Mouse (Mus musculus) cerebellum, adult 8-10 months (tissue): ENCODE data around the gene 9130213A22Rik.

Experiments used
- DNase-seq: peaks from one replicate; pipeline ENCODE4 v3.0.0; 2022

9130213A22Rik gene

DNA sequence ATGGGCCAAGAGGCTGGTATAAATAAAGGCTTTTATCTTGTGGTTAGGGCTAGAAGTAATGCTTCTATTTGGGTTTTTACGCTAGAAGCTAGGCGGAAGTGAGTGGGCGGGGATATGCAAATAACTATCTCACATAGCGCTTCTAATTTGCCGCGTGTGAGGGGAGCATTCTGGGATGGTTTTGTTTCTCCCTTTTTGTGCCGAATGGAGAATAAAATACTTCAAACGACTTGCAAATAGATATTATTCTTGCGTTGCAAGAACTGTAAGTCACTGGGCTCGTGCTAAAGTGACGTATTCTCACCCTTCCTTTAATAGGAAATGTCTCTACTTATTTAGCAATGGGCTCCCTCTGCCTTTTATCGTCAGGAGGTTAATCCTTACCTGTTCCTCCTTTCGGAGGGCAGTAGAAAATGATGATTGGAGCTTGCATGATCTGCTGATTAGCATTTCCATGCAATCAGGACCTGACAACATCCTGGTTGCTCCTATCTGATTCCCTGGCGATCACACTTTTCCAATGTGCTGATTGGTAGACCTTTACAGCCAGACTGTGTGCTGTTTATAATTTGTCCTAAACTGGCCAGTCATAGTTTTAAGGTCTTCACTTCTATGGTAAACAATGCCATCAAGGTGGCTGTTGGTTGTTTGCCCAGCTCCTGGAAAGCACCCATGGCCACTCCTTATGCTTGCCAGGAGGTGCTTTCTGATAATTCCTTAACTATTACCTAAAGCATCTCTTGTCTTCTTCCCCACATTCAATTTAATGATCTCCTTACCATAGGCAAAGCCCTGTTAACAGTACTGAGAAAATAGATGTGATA lies 49.1 kb downstream of the 9130213A22Rik start:
- DNase-seq, result peak; percentile 93

DNA sequence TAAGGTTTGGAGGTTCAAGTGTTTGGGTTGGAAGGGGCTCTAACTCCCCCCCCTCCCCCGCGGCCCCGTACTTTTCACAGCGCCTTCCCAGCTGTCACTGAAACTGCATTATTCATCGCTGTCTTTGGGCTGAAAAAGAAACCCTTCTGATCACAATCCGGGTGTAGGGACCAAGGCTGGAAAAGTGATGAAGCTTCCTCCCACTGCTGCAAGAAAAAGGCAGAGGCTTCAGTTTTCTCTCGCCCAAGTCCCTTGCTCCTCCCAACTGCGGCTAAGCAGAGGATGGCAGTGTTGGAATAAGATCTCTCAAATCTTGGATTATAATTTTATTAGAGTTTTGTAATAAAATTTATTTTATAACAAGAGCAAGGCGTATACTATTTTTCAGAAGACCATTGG lies 49.7 kb downstream of the 9130213A22Rik start:
- DNase-seq, result no peak

DNA sequence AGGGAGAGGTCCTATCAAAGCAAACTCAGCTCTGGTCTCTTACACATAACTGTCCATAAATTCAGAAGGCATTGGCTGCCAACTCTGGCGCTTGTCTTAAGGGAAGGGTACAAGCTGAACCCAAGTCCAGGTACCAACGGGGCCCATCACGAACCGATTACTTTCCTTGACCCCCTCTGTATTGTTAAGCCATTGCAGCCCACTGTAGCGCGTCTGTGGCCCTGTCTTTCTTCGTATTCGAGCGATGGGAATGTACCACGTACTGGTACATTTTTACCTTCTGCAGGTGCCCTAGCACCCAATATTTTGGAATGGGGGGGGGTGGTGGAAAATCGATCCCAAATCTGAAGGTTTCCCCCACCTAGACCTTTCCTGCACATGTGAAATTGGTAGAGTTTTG lies 50.2 kb downstream of the 9130213A22Rik start:
- DNase-seq, result no peak

DNA sequence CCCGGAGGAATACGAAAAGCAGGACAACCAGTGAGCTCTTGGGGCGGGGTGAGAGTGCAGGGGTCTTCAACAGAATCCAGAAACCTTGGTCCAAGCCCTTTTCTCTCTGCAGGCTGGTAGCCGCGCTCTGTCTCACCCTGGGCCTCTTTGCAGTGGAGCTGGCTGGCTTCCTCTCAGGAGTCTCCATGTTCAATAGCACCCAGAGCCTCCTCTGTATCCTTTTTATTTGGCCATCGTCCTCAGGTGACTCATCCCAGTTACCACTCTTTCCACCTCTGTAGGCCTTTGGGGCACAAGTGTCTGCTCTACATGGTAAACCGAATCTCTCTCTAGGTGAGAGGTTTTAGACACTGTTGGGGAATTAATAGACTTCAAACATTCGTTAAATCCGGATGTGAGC lies 51.1 kb downstream of the 9130213A22Rik start:
- DNase-seq, result peak; percentile 53

DNA sequence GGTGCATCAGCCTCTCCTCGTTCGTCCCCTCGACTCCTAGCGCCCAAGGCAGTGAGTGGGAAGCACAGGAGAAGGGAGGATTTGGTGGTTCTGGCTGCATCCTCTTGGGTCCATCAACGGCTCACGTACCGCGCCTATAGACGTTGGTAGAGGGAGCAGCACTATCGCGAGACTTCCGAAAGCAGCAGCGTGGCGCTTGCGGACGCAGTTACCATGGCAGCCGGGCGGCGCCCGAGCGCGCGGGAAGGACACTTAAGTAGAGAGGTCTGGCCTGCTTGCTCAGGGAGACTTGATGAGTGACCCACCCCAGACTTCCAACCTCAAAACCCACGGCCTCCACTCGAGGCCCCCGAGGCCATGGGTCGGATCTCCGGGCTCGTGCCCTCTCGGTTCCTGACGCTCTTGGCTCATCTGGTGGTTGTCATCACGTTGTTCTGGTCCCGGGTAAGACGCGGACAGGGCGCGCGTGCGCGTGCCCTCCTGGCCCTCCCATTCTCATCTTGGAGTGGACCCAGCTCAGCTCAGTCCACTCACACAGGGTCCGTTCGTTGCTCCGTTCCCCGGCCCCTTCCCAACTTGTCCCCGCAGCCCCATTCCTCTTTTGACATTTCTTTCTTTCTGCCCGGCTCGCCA lies 51.7 kb downstream of the 9130213A22Rik start, which contains the start of gene Tmem107:
Gene Tmem107 (plus strand): TSS at position 217 of the 633 bp plus-strand sequence.
- peak; percentile 93 for DNase-seq

DNA sequence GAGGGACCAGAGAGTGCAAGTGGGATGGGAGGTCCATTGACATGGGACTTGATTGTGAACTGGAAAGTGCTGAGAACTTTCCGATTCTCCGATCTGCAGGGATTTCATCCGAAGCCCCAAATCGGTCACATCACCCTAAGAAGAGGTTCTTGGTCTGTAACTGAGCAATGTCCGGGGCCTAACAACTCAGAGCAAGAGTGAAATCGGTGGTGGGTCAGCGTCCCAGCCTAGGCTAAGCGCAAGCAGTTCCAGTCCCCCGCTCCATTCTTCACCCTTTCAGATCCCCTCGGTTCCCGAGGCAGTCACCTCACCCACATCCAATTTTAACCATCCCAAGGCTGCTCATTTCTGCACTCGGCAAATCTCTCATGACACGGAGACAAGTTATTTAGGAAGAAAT lies 52.3 kb downstream of the 9130213A22Rik start:
- DNase-seq, result no peak
